Mouse (Mus musculus): ENCODE results near the gene Tcf15.
A peak's percentile ranks its signal among the peaks of the same experiment; 100 is the strongest.

Gene Tcf15

DNA sequence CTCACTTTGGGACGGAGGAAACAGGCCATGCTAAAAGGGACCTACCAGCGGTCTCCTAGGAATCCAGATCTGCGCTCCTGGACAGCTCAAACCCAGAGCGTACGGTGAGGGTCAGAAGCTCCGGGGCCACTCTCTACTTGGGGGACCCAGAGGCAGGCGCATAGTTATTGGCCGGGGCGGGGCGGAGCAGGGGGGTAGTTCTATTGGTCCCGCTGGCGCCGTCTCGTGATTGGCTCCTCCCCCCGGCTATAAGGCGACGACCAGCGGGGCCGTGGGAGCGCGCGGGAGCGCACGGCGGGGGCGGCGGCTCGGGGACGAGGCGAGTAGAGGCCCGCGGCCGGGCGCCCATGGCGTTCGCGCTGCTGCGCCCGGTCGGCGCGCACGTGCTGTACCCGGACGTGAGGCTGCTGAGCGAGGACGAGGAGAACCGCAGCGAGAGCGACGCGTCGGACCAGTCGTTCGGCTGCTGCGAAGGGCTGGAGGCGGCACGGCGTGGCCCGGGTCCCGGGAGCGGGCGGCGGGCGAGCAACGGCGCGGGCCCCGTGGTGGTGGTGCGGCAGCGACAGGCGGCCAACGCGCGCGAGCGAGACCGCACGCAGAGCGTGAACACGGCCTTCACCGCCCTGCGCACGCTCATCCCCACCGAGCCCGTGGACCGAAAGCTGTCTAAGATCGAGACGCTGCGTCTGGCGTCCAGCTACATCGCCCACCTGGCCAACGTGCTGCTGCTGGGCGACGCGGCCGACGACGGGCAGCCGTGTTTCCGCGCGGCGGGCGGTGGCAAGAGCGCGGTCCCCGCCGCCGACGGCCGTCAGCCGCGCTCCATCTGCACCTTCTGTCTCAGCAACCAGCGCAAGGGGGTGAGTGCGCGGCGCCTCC is at the start of gene Tcf15:
Gene Tcf15, plus strand, starts transcription at position 283 of the 879 bp plus-strand sequence.
- no peak for DNase-seq (ENCODE audit: low read depth, low spot score)

DNA sequence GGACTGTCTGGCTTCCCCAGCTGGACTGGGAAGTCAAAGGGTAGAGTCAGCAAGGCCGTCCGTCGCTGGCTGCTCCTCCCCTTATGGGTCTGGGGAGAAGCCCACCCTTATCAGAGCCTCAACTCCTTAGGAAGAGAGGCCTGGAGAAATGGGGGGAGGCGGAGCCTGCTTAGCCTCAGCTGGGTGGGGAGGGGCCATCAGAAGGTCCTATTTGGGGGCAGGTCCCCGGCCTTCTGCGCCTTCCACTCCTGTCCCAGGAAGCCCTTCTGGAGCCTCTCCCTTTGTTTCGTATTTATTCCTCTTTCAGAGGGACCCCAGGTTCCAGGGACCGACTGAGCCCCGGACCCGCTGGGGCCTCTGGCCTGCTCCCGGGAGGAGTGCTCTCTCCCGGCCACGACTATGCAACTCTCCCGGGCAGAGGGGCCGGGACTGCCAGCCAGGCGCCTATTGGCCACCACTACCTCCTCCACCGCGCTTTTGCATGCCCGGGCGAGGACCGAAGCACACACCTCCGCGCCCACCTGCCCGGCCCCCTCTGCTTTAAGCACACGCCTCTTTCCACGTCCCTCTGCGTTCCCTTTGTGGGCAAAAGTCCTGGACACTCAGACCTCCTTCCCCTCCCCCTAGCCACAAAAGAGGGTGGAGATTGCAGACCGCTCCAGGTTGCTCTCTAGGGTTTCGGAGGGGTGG is 48.4 kb upstream of the Tcf15 start:
- DNase-seq (ENCODE audit: low read depth, low spot score) = no peak

DNA sequence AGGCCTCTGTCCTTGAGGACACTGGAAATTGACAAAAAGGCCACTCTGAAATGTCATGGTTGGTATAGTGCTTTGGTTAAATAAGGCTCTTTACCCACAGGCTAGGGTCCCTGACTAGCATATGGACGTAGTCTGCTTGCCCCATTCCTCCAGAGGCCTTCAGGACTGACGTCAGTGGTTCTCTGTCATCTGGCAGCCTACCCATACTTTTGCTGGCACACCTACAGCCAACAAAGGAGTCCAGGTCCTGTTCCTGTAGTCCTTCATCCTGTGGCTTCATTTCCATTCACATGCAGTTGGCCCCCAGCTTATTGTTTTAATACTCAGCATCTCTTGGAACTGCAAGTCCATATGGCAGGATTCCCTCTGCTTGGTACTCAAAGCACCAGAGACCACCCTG is 46.4 kb upstream of the Tcf15 start:
- no peak for DNase-seq (ENCODE audit: low read depth, low spot score)

DNA sequence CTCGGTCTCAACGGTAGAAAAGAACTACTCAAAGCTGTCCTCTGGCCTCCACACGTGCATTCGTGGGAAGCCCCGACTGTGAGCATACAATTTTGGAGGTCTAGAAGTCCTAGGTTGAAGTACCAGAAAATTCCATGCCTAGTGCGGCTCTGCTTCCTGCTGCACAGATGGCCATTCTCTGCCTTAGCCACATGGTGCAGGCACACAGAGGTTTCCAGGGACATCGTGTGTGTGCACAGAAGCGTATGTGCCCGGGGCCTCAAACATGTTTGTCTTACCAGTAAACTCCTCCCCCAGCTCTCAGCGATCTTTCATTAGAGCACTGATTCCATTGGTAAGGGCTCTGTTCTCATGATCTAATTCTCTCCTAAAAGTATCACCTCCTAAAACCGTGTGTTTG is 45.4 kb upstream of the Tcf15 start:
- no peak for DNase-seq (ENCODE audit: low read depth, low spot score)

DNA sequence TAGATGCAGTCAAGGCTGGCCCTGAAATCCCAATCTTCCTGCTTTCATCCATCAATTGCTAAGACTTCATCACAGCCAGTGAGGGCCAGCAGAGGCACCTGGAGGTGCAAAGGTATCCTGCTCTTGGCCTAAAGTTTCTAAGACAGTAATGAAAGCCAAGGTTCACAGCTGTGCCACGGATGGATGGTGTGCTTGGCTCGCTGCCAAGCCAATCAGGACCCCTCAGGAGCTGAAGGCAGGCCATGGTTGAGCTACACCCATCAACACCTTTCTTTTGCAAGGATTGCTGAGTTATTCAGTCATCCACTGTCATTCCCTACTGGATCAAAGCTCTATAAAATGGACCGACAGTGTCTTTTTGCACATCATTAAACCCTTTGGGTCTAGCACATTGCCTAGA is 43.8 kb upstream of the Tcf15 start:
- DNase-seq (ENCODE audit: low read depth, low spot score) = no peak

DNA sequence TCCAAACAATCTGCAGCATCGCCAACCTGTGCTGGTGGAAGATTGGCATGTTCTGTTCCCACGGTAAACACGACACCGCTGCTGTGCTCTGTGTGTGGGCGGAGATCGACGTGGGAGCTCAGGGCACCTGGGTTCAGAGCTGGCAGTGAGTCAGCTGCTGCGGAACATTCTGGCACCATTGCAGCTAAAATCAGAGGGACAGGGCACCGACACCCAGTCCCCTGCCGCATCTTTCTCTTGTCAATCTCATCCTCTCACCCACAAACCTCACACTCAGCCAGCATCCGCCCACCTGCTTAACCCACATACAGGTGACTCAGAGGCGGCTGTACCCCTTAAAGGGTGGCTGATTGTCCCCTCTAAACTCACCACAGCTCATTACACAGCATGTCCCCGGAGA is 41.6 kb upstream of the Tcf15 start:
- no peak for DNase-seq (ENCODE audit: low read depth, low spot score)

DNA sequence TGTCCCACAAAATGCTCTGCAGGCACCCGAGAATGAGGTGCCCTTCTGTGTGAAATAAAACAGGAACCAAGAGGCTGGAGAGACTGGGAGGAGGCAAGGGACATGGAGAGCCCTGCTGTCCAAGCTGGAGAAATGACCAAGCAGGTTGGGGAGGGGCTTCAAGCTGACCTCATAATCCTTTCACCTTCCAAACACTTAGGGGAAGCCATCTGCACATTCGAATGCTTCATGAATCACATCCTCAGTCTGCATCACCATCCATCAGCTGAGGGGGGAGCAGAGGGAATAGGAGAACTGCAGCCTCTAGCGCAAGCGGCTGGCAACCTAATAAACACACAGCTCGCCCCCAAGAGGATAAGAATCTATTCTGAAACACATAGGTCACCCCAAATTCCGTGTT is 41.0 kb upstream of the Tcf15 start:
- no peak for DNase-seq (ENCODE audit: low read depth, low spot score)

DNA sequence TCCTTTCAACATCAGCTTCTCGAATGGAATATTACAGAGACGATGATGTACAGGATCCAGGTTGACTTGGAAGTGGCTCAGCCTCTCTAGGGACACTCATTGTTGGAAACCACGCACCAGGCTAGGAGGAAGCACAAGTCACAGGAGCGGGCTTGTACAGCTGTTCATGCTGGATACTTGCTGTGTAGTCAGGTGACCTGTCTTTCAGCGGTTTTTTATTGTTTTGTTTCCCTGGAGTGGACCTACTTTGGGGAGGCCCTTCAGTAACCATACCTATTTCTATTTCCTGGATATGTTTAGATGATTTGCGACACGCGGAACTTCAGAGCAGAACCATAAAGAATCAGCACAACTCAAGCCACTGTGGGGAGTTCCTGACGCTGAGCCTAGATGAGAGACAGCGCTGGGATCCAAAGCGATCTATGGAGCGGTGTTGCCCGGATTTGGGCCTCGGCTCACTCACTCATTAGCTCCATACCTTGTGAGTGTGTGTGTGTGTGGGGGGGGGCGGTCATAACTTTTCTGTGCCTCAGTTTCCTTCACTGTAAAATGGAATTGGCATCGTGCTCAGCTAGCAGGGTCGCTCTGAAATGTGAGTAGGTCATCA is 38.5 kb upstream of the Tcf15 start:
- DNase-seq (ENCODE audit: low read depth, low spot score) = no peak

DNA sequence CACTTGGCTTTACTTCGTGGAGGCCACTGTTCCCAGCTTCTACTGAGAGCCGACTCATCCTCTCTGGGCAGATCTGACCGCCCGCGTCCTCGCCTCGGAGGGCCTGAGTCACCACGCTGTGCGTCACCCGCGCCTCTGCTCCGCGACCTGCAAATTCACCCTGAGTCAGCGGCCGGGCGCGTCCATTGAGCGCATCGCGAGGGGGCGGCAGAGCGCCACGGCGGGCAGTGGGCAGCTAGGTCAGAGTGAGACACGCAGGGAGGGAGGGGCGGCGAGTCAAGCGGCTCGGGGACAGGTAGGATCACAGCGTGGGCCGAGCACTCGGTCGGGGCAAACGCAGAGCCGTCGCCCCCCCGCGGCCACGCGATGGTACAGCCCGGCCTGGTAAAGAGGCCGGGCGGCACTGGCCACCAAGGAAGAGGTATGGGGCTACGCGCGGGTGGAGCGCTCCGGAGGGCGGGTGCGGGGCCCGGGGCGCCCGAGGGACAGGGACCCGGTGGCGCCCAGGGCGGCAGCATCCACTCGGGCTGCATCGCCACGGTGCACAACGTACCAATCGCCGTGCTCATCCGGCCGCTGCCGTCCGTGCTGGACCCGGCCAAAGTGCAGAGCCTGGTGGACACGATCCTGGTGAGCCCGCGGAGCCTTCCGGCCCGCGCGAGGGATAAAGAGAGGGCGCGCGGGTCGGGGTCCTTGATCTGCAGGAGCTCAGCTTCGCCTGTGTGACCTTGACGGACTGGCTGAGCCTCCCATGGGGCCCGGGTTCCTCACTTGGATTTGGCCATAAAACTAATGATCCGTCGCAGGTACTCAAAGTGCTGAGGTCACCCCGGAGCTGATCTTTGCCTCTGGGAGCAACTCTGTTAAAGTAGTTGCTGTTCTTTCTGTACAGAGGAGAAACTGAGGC is 37.8 kb upstream of the Tcf15 start, which contains the start of gene Srxn1:
Gene Srxn1, plus strand, starts transcription at position 199 of the 907 bp plus-strand sequence.
- peak; percentile 81 for DNase-seq (ENCODE audit: low read depth, low spot score)

DNA sequence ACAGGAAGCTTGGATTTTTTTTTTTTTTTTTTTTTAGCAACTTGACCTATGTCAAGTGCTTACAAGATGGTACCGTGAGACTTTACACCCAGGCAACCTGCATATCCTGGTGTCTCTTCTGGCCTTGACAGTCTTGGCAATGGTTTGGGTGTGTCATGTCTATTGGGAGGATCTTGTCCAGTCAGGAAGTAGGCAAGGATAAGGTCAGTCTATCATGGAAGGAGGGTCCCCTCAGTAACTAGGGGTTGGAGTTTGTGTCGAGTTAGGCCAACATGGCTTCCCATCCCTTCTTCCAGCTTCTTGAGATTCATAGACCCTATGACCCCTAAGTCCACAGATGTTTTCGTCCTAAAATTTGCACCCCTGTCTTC is 37.2 kb upstream of the Tcf15 start:
- DNase-seq (ENCODE audit: low read depth, low spot score) = no peak

DNA sequence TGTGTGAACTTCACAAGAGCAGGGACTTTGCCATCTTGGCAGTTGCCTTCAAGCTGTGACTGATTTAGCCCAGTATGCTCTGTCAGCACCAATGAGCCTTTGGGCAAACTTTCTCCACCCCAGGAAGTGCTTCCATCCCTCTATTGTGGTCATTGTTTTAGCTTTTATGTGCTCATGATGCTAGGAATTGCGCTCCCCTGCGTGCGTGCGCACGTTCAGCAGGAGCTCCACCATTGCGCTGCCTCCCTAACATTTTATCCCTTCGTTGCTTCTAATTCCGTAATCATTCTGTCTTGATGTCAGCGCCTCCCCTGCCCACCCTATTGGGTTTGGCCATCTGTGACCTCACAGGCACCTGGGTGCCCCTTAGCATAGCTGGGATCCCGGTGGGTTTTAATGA is 36.8 kb upstream of the Tcf15 start:
- no peak for DNase-seq (ENCODE audit: low read depth, low spot score)

DNA sequence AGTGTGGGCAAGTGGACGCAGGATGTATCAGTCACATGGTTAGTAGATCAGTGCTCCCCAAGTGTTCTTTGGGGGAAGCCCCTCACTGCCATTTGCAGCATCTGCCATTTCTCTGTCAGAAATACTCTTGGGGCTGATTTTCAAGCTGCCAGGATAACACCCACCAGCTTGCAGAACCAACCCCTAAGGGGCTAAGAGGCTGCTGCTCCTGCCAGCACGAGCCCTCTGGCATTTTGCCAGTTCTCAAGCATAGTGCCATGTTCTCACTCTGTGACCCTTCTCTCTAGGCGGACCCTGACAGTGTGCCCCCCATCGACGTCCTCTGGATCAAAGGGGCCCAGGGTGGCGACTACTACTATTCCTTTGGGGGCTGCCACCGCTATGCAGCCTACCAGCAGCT is 34.7 kb upstream of the Tcf15 start:
- no peak for DNase-seq (ENCODE audit: low read depth, low spot score)

DNA sequence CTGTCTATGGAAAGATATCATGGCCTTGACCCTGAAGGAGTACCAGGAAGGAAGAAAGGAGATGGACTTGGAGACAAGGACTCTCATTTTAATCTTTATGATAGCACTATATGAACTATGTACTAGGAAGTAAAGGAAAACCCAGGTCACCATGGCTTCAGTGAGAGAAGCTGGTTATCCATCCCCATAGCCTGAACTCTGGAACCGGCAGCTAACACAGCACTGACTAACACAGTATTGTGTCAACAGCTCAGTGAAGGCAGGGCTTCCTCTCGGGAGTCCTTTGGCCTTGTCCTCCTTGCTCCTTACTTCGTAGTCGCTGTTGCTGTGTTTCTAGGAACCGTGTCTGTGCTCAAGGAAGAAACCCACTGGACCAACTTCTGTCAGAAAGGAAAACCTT is 34.0 kb upstream of the Tcf15 start:
- no peak for DNase-seq (ENCODE audit: low read depth, low spot score)

DNA sequence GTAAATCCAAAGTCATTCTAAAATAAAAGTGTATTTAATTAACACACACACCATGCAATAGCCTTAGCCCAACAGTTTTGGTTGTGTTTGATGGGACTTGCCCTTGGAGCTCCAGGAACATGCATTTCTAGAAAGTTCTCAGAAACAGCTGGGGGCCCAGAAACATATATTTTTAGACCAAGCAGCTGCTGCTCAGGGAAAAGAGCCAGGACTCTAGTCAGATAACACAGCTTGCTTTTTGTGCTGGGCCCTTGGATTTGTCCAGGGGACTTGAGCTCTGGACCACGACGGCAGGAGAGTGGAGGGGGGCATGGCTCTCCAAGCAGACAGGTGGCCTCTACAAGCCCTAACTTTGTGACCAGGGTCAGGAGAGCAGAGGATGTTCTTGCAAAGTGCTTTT is 32.0 kb upstream of the Tcf15 start:
- DNase-seq (ENCODE audit: low read depth, low spot score) = no peak

DNA sequence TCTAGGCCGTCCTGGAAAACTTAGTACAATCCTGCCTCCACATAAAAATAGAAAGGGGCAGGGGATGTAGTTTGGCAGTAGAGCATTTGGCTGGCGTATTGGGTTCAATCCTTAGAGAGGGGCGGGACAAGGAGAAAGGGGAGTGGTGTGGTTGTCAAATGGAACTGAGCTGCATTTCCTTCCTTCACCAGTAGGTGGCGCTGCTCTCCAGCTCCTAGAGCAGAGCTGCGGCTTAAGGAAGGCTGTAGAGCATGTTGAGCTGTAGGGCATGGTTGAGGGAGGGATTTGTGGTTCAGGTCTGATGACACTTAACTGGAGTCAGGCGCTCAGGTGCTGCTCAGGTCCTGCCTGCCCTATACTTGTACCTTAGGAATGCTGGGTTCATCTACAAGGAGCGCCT is 31.4 kb upstream of the Tcf15 start:
- peak; percentile 77 for DNase-seq (ENCODE audit: low read depth, low spot score)

DNA sequence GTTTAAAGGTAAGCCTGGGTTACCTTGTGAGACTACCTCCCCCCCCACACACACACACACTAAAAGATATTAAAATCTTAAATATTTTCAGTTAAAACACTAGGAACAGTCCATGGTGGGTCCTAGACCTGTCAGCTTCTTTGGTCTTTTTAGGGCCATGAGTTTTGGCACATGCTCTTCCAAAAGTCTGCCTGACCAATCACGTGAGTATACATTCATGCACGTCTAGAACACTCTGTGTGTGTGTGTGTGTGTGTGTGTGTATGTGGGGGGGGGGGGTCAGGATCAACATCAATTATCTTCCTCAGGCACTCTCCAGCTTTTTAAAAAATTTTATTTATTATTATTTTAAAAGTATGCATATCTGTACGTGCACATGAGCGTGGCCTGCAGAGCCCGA is 30.9 kb upstream of the Tcf15 start:
- DNase-seq (ENCODE audit: low read depth, low spot score) = no peak

DNA sequence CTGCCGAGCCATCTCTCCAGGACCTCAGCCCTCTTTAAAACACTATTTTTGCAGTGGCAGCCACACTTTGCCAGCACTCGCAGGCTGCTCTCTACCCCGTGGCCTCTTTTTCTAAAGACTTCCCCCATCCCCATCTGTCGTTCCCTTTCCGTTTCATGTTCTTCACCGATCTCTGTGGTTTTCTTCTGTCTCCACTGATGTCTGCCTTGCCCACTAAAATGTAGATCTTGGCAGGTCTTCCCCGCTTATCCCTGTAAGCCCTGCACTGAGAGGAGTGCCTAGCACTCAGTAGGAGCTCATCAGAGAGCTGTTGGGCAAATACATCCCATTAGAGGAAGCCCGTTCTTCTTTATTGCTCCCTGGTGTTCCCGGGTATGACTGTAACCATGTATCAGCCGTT is 30.4 kb upstream of the Tcf15 start:
- no peak for DNase-seq (ENCODE audit: low read depth, low spot score)

DNA sequence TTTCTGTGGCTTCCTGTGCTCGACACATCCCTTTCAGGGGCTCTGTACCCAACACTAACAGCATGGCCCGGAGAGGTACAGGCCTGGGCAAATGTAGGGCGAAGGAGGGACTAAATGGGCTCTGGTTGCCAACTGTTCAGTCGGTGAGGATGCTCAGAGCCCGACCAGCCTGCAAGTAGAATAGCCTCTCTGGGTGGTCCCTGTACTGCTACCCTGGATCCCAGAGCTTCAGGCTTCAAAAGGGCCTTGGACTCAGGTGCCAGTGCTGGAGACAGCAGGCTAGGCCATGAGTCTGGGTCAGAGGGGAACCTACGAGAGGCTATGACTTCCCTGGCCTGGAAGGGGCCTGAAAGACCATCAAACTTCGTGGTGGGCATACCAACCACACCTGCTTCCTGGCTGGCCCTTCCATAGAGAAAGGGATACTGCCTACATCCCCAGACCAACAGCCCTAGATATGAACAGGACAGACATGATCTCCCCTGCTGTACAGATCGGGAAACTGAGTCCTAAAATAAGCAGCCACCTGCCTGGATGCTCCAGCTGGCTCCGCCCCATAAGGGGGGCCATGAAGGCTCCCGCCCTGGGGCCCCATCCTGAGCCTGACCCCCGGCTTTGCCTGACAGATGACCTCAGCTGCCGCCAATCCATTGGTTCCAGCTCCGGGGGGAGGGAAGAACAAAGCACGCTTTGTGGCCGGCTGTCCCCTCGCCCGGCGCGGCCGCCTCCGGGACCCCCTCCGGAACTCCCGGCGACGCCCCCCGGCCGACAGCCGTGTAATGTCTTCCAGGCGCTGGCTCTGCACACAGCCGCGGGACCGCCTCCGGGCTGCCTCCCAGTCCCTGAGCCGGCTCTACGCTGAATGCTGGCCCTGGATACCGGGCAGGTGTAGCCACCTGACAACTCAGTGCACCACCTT is 29.0 kb upstream of the Tcf15 start:
- no peak for DNase-seq (ENCODE audit: low read depth, low spot score)

DNA sequence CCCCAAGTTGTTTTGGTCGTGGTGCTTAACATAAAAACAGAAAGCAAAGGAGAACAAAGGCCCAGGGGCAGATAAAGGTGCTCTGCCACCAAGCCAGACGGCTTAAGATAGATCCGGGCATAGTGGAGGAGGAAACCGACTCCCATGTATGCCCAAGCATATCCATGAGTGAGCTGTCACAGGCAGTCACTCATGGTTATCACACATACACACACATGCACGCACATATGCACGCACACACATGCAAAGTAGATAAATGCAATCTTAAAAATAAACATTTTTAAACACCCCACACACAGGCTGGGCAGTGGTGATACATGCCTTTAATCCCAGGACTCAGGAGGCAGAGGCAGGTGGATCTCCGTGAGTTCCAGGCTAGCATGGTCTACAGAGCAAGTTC is 25.7 kb upstream of the Tcf15 start:
- no peak for DNase-seq (ENCODE audit: low read depth, low spot score)

DNA sequence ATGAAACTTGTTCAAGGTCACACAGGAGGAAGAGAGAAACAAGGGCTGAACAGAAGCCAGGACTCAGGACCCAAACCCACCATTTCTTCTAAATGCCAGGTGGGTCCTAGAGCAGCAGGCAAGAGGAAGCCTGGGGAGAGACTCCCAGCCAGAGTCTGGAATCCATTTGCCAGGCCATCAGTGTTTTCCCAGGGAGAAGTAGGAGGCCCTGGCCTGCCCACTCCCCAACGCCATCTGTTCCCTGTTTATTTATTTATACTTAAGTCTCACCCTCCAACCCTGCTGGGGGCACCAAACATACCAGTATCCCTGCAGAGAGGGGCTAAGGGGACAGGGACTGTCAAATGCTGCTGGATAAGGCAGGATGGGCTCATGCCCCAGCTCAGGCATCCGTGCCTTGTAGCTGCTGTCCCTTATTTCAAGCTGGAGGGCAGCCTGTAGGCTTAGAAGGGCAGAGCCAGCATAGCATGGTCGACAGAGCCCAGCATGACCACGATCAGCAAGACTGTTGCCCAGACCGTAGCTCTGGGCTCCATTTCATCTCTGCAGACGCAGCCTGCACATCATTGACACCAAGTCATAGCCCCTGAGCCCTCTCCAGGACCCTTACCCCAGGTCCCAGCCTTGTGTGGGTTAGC is 24.0 kb upstream of the Tcf15 start:
- no peak for DNase-seq (ENCODE audit: low read depth, low spot score)

Data from retina, adult 2 months (tissue).